9 mouse cellular contexts compared by ENCODE assay signal in the genomic region with DNA sequence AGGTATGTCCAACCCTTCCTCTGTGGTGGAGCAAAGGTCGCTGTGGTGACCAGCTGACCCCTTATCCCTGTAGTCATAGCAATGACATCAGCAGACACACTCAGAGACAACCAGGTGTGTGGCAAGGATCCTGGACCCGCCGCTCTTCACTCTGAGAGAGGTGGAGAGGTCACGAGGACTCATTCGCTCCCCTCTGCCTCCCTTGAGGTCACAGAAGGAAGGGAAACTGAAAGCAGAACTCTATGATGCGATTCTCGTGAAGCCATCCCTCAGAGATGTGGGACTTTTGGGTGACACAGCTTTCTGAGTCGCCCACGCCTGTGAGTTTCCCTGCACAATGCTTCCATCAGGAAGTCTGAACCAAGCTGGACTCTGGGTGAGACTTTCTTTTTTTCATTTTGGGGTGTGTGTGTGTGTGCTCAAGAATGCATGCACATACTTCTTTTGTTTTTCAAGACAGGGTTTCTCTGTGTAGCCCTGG. TPM values are rescaled to one million over a fixed set of nuclear protein-coding genes. Genes with fewer than 3 reads are reported as not detected.
DNase-seq lines count a peak whose midpoint lies in the region; ATAC-seq and TF ChIP-seq lines count a peak whose summit lies in the region.
"Had no signal": no experiment of that assay in that cellular context is flagged by ENCODE, and none has a peak within 500 bp of the region (broad histone marks: within the 10 kb centered on the region; RNA-seq: fewer than 3 reads in every experiment).

No protein-coding gene starts in this region.

- no peak for TF ChIP-seq POLR2A in spleen, adult 2 months (IDR thresholded peaks at IDR 0.05; ENCODE audit: low read depth, low read length)

- H3K4me1 ChIP-seq in liver, embryonic 15.5 days (replicated peaks) = peaks cover 62% of the 10 kb centered on the region
- peaks cover 21% of the 10 kb centered on the region for H3K4me1 ChIP-seq in spleen, adult 2 months (ENCODE audit: control insufficient read depth, insufficient read depth, insufficient read length)
- peaks cover 14% of the 10 kb centered on the region for H3K4me1 ChIP-seq in forebrain, embryonic 10.5 days
- no peaks in the 10 kb centered on the region for H3K4me1 ChIP-seq in forebrain, embryonic 13.5 days
- H3K4me1 ChIP-seq in forebrain, embryonic 15.5 days = no peaks in the 10 kb centered on the region

- peak overlapping the region; percentile 90 for H3K27ac ChIP-seq in liver, embryonic 15.5 days (replicated peaks)
- H3K27ac ChIP-seq in spleen, adult 2 months (ENCODE audit: insufficient read depth, low read length) = peak overlapping the region; percentile 65
- no peak overlapping the region; the same call in 1 of the 2 replicates for H3K27ac ChIP-seq in forebrain, embryonic 10.5 days
- no peak overlapping the region; the same call in 1 of the 2 replicates for H3K27ac ChIP-seq in forebrain, embryonic 13.5 days
- no peak overlapping the region for H3K27ac ChIP-seq in forebrain, embryonic 15.5 days (replicated peaks)

- peak; percentile 60 for DNase-seq in layer of hippocampus, adult 9-11 months
- no peak for DNase-seq in layer of hippocampus, adult 18-20 months (ENCODE audit: low spot score in 2 of 2)
- peak; percentile 75 to 77 for DNase-seq in heart, adult 9 months (ENCODE audit: low spot score in 2 of 2)
- peak; percentile 71 to 83 for DNase-seq in spleen, adult 2 months (ENCODE audit: low read depth in 1 of 2, low spot score in 2 of 2)
- no peak for DNase-seq in forebrain, embryonic 10.5 days (ENCODE audit: extremely low spot score, low spot score)

- H3K27me3 ChIP-seq in liver, embryonic 15.5 days = no peaks in the 10 kb centered on the region
- H3K27me3 ChIP-seq in spleen, adult 2 months (ENCODE audit: control insufficient read depth, insufficient read depth, low read length) = no peaks in the 10 kb centered on the region
- no peaks in the 10 kb centered on the region for H3K27me3 ChIP-seq in forebrain, embryonic 10.5 days (ENCODE audit: poor library complexity, severe bottlenecking)
- no peaks in the 10 kb centered on the region for H3K27me3 ChIP-seq in forebrain, embryonic 13.5 days
- no peaks in the 10 kb centered on the region for H3K27me3 ChIP-seq in forebrain, embryonic 15.5 days
- H3K27me3 ChIP-seq: limb, embryonic 12.5 days had no signal

- peak overlapping the region; percentile 67 for H3K4me2 ChIP-seq in liver, embryonic 15.5 days
- no peak overlapping the region for H3K4me2 ChIP-seq in forebrain, embryonic 13.5 days
- H3K4me2 ChIP-seq in forebrain, embryonic 15.5 days (replicated peaks) = no peak overlapping the region
- H3K4me2 ChIP-seq: limb, embryonic 12.5 days had no signal

- no peaks in the 10 kb centered on the region for H3K9me3 ChIP-seq in liver, embryonic 15.5 days (replicated peaks)
- H3K9me3 ChIP-seq in forebrain, embryonic 10.5 days = peaks cover 4% of the 10 kb centered on the region; the same call in 1 of the 2 replicates
- no peaks in the 10 kb centered on the region; the same call in 1 of the 2 replicates for H3K9me3 ChIP-seq in forebrain, embryonic 13.5 days (replicated peaks)
- no peaks in the 10 kb centered on the region for H3K9me3 ChIP-seq in forebrain, embryonic 15.5 days
- H3K9me3 ChIP-seq: limb, embryonic 12.5 days had no signal

- no peak for TF ChIP-seq CTCF in spleen, adult 2 months (IDR thresholded peaks at IDR 0.05; ENCODE audit: extremely low read depth, insufficient read depth, insufficient read length, insufficient replicate concordance)

- H3K9ac ChIP-seq in liver, embryonic 15.5 days = peak overlapping the region; percentile 36
- no peak overlapping the region for H3K9ac ChIP-seq in forebrain, embryonic 13.5 days
- H3K9ac ChIP-seq in forebrain, embryonic 15.5 days (replicated peaks) = no peak overlapping the region
- H3K9ac ChIP-seq: limb, embryonic 12.5 days had no signal

- H3K4me3 ChIP-seq in liver, embryonic 15.5 days (replicated peaks) = peak overlapping the region; percentile 29
- H3K4me3 ChIP-seq in spleen, adult 2 months (ENCODE audit: extremely low read depth, insufficient read depth, insufficient read length) = peak overlapping the region; percentile 2; the same call in 1 of the 2 replicates
- no peak overlapping the region for H3K4me3 ChIP-seq in forebrain, embryonic 10.5 days
- H3K4me3 ChIP-seq in forebrain, embryonic 13.5 days = no peak overlapping the region
- no peak overlapping the region for H3K4me3 ChIP-seq in forebrain, embryonic 15.5 days
- H3K4me3 ChIP-seq: limb, embryonic 12.5 days had no signal

- H3K36me3 ChIP-seq in liver, embryonic 15.5 days (replicated peaks) = peaks cover 43% of the 10 kb centered on the region
- H3K36me3 ChIP-seq in spleen, adult 2 months (ENCODE audit: control insufficient read depth, insufficient read depth, low read length) = peaks cover 1% of the 10 kb centered on the region; the same call in 1 of the 2 replicates
- H3K36me3 ChIP-seq in forebrain, embryonic 10.5 days (replicated peaks) = peaks cover 48% of the 10 kb centered on the region
- peaks cover 44% of the 10 kb centered on the region for H3K36me3 ChIP-seq in forebrain, embryonic 13.5 days (ENCODE audit: poor library complexity, severe bottlenecking)
- H3K36me3 ChIP-seq in forebrain, embryonic 15.5 days = peaks cover 31% of the 10 kb centered on the region

- peak; percentile 13; the same call in 1 of the 2 replicates for ATAC-seq in liver, embryonic 15.5 days (ENCODE audit: insufficient read depth)
- no peak for ATAC-seq in forebrain, embryonic 13.5 days
- no peak for ATAC-seq in forebrain, embryonic 15.5 days (replicated peaks)

- 16% methylated on average over 9 of the region's 9 CpGs for WGBS in liver, embryonic 15.5 days (ENCODE audit: insufficient replicate concordance)
- 6% methylated on average over 9 of the region's 9 CpGs for WGBS in spleen, adult 2 months
- whole genome bisulfite sequencing in forebrain, embryonic 10.5 days = 84% methylated on average over 9 of the region's 9 CpGs
- 85% methylated on average over 9 of the region's 9 CpGs for WGBS in forebrain, embryonic 13.5 days
- WGBS in forebrain, embryonic 15.5 days = 78% methylated on average over 9 of the region's 9 CpGs

RNA-seq across cellular contexts. Expression of a gene that starts 39.3 kb away (rescaled TPM):
- 100 to 1,000 TPM; 117 to 138 TPM for total RNA-seq in layer of hippocampus, adult 18-20 months (2021)
- polyA plus RNA-seq in liver, embryonic 15.5 days (2015; fragmentation: Nextera tagmentation; extraction: Ambion mirVana) = 86.1 and 108 TPM in 2 replicates
- 21.1 and 22.2 TPM in 2 replicates for polyA plus RNA-seq in spleen, adult 2 months (2012; rRNA removed)
- 235 and 240 TPM in 2 replicates for polyA plus RNA-seq in forebrain, embryonic 10.5 days (2016; fragmentation: Nextera tagmentation; extraction: Ambion mirVana)
- polyA plus RNA-seq in forebrain, embryonic 13.5 days (2015; fragmentation: Nextera tagmentation; extraction: Ambion mirVana) = 250 and 261 TPM in 2 replicates
- polyA plus RNA-seq in forebrain, embryonic 15.5 days (2015; fragmentation: Nextera tagmentation; extraction: Ambion mirVana) = 202 and 208 TPM in 2 replicates

RNA-seq across cellular contexts. Expression of a gene that starts 41.2 kb away (rescaled TPM):
- total RNA-seq in layer of hippocampus, adult 18-20 months (2021) = 10 to 100 TPM; 40.1 to 40.2 TPM
- polyA plus RNA-seq in liver, embryonic 15.5 days (2015; fragmentation: Nextera tagmentation; extraction: Ambion mirVana) = 110 and 120 TPM in 2 replicates
- polyA plus RNA-seq in spleen, adult 2 months (2012; rRNA removed) = 34.7 and 40.8 TPM in 2 replicates
- polyA plus RNA-seq in forebrain, embryonic 10.5 days (2016; fragmentation: Nextera tagmentation; extraction: Ambion mirVana) = 210 and 227 TPM in 2 replicates
- polyA plus RNA-seq in forebrain, embryonic 13.5 days (2015; fragmentation: Nextera tagmentation; extraction: Ambion mirVana) = 146 and 153 TPM in 2 replicates
- polyA plus RNA-seq in forebrain, embryonic 15.5 days (2015; fragmentation: Nextera tagmentation; extraction: Ambion mirVana) = 114 and 116 TPM in 2 replicates

Comparison
In these comparisons a context has a peak if more than half of its experiments do, and no peak if none do; other contexts are left out.
1. DNase-seq: peak in layer of hippocampus, adult 9-11 months (single experiment), heart, adult 9 months (2 of 2) and spleen, adult 2 months (2 of 2); none in layer of hippocampus, adult 18-20 months (0 of 2) and forebrain, embryonic 10.5 days (single experiment).
2. H3K27ac ChIP-seq: peak in liver, embryonic 15.5 days (single experiment) and spleen, adult 2 months (single experiment); none in forebrain, embryonic 10.5 days (single experiment), forebrain, embryonic 13.5 days (single experiment) and forebrain, embryonic 15.5 days (single experiment).
3. H3K4me3 ChIP-seq: peak in liver, embryonic 15.5 days (single experiment) and spleen, adult 2 months (single experiment); none in forebrain, embryonic 10.5 days (single experiment), forebrain, embryonic 13.5 days (single experiment) and forebrain, embryonic 15.5 days (single experiment).